Mouse (Mus musculus) small intestine, adult 2 months (tissue): Measurements from ENCODE around the gene Trip4.

Experiments used
- CTCF ChIP-seq: fragments of 200-500 bp; IDR thresholded peaks from 2 replicates; pipeline ENCODE4 v1.5.1; 2012; ENCODE audit warnings: low read depth, mild to moderate bottlenecking, control low read depth, inconsistent platforms, low read length, moderate library complexity, mixed read lengths; ENCODE audit not compliant: insufficient replicate concordance, insufficient read length; ENCODE audit errors: extremely low read depth
- POLR2A ChIP-seq: fragments of 200-500 bp; IDR thresholded peaks from 2 replicates; pipeline ENCODE4 v1.6.1; 2012; ENCODE audit warnings: low read depth, mild to moderate bottlenecking, control low read depth, inconsistent platforms, low read length, moderate library complexity

DNA sequence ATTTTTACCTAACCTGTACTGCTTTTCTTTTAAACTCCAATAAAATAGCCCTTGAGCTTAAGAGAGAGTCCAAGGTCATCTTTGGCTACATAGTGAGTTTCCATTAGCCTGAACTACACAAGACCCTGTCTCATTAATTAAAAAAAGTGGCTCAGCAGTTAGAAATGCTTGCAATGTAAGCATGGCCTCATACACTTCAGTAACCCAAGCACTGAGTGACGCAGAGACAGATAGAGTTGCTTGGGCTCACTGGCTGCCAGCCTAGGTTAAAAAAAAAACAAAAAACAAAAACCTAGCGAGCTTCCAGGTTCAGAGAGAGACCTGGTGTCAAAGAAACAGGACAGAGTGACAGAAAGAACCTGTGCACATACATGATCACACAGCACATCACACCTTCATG lies 95.8 kb downstream of the Trip4 start:
- TF ChIP-seq CTCF (no peak), POLR2A (no peak)
